Mouse (Mus musculus) stomach, postnatal 0 days (tissue): ENCODE measurements around the gene Tango6. TPM values are rescaled to one million over a fixed set of nuclear protein-coding genes. Genes with fewer than 3 reads are reported as not detected.
A peak's percentile ranks its signal among the peaks of the same experiment; 100 is the strongest.

Experiments
- ATAC-seq: fragments of 200-750 bp; cut with Nextera tagmentation; 2 replicates; pipeline ENCODE4 v1.8.0; 2017; ENCODE audit not compliant: low FRiP score, low TSS enrichment
- DNase-seq: peaks from one replicate; pipeline ENCODE4 v3.0.0-alpha.2; 2016; ENCODE audit warnings: low spot score
- H3K27ac ChIP-seq: fragments of 300-500 bp; sonication (generic); replicated peaks from 2 replicates; pipeline ENCODE4 v1.5.1; 2014; ENCODE audit warnings: mild to moderate bottlenecking, control low read depth
- H3K27me3 ChIP-seq: fragments of 300-500 bp; sonication (generic); 2 replicates; pipeline ENCODE4 v1.6.1; 2014; ENCODE audit warnings: low read length; ENCODE audit not compliant: control insufficient read depth, insufficient read depth
- H3K36me3 ChIP-seq: fragments of 300-500 bp; sonication (generic); 2 replicates; pipeline ENCODE4 v1.6.1; 2014; ENCODE audit warnings: low read length, mixed read lengths; ENCODE audit not compliant: control insufficient read depth, insufficient read depth
- H3K4me1 ChIP-seq: fragments of 300-500 bp; sonication (generic); replicated peaks from 2 replicates; pipeline ENCODE4 v1.6.1; 2014; ENCODE audit warnings: antibody characterized with exemption; ENCODE audit not compliant: control insufficient read depth, insufficient read depth
- H3K4me2 ChIP-seq: fragments of 300-500 bp; sonication (generic); replicated peaks from 2 replicates; pipeline ENCODE4 v1.6.1; 2014; ENCODE audit warnings: low read depth, mild to moderate bottlenecking, control low read depth, moderate library complexity
- H3K4me3 ChIP-seq: fragments of 300-500 bp; sonication (generic); 2 replicates; pipeline ENCODE4 v1.5.1; 2014; ENCODE audit warnings: low read depth, low read length, control low read depth
- H3K9ac ChIP-seq: fragments of 300-500 bp; sonication (generic); 2 replicates; pipeline ENCODE4 v1.6.1; 2014; ENCODE audit warnings: mild to moderate bottlenecking, low read length, control low read depth, mixed read lengths
- H3K9me3 ChIP-seq: fragments of 300-500 bp; sonication (generic); 2 replicates; pipeline ENCODE4 v1.6.1; 2016; ENCODE audit warnings: low read length; ENCODE audit not compliant: control insufficient read depth
- CTCF ChIP-seq: IDR thresholded peaks from 2 replicates; pipeline ENCODE4 v1.5.1; 2016; ENCODE audit warnings: antibody characterized with exemption, low read depth, mild to moderate bottlenecking, moderate library complexity
- EP300 ChIP-seq: optimal IDR thresholded peaks from 2 replicates; pipeline ENCODE3; 2016; ENCODE audit warnings: antibody characterized with exemption
- WGBS: fragments of 180-500 bp; shearing (Covaris S2); extraction: QIAGEN DNeasy Blood & Tissue Kit; methylation state at CpG from one replicate; pipeline ENCODE4 v1.1.7; 2014; 5-methylcytosine and 5-hydroxymethylcytosine counted together
- polyA plus RNA-seq: library from polyadenylated mRNA; unstranded; fragments of >200 nt; fragmentation: Nextera tagmentation; extraction: Ambion mirVana; gene quantifications from 2 replicates; pipeline ENCODE4 v1.2.1, GENCODE M21; 2015

Tango6 gene
- polyA plus RNA-seq, 1 experiment from 2014 or later, result 3.0 TPM

DNA sequence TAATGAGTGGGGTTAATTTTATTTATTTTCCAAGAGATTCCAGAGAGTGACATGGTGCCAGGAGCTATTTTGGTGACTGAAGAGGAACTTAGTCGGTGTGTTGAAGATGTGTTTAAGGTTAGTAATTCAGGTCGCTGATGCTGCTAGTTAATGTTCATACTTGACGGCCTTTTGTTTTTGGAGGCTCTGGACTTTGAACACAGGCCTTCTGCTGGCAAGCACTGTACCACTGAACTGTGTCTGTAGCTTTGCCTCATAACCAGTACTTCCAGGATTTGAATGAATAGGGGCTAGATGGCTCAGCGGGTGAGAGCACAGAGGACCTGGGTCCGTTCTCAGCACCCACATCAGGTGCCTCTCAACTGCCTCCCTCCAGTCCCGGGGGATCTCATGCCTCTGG lies 17.3 kb downstream of the Tango6 start:
- Histone ChIP-seq H3K27ac (no peak overlapping the region), H3K4me1 (no peaks in the 10 kb centered on the region), H3K36me3 (peaks cover 21% of the 10 kb centered on the region), H3K9ac (no peak overlapping the region), H3K9me3 (no peaks in the 10 kb centered on the region), H3K4me3 (no peak overlapping the region), H3K27me3 (no peaks in the 10 kb centered on the region), H3K4me2 (no peak overlapping the region)
- ATAC-seq (no peak), DNase-seq (no peak)
- 92% methylated on average over 6 of the region's 6 CpGs for WGBS
- TF ChIP-seq CTCF, result no peak
- TF ChIP-seq EP300, result no peak

DNA sequence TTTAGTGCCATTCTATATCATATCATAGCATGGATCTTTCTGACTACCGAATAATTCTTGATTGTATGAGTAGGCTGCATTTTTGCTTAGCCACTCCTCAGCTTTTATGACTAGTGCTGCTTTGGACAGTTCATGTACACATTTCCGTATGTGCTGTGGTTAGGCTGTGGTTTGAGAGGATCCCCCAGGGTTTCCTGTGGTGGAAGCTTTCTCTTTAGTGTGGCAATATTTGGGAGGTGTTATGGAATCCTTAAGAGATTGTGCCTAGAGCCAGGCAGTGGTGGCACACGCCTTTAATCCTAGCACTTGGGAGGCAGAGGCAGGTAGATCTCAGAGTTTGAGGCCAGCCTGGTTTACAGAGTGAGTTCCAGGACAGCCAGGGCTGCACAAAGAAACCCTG lies 18.5 kb downstream of the Tango6 start:
- TF ChIP-seq EP300 (no peak), CTCF (no peak)
- DNase-seq (no peak), ATAC-seq (no peak)

GRCm38 (mm10) chr8:106704199-106704900 lies 21.5 kb downstream of the Tango6 start:
- H3K4me3 ChIP-seq, result no peak overlapping the region

More for the DNA sequence above, 18.5 kb downstream of the Tango6 start:
- no peak overlapping the region for H3K4me3 ChIP-seq
- H3K4me2 ChIP-seq, result no peak overlapping the region
- no peak overlapping the region for H3K27ac ChIP-seq
- H3K9ac ChIP-seq, result no peak overlapping the region
- peaks cover 15% of the 10 kb centered on the region for H3K36me3 ChIP-seq
- WGBS, result 90% methylated on average over 3 of the region's 3 CpGs
- no peaks in the 10 kb centered on the region for H3K4me1 ChIP-seq
- no peaks in the 10 kb centered on the region for H3K27me3 ChIP-seq
- no peaks in the 10 kb centered on the region for H3K9me3 ChIP-seq

DNA sequence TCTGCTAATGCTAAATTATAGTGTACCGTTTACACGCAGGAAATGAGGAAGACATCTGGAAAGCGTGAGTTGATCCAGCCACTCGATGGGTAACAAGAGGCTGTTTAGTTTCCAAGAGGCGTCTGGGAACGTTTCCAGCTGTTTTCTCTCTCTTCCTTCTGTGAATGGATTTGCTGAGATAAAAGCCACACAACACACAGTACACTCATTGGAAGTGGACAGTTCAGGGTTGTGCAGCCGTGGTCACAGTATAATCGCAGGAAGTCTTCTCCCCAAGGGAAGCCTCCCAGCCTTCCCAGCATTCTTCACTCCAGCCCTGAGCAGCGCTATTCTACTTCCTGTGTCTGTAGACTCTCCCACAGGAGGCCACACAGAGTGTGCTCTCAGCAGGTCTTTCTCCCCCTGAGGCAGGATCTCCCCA lies 22.0 kb downstream of the Tango6 start:
- peaks cover 5% of the 10 kb centered on the region for H3K36me3 ChIP-seq
- H3K9me3 ChIP-seq, result no peaks in the 10 kb centered on the region
- WGBS, result 36% methylated on average over 9 of the region's 9 CpGs
- no peaks in the 10 kb centered on the region for H3K27me3 ChIP-seq
- no peaks in the 10 kb centered on the region for H3K4me1 ChIP-seq
- H3K27ac ChIP-seq, result peak overlapping the region; percentile 63
- no peak overlapping the region for H3K4me2 ChIP-seq
- DNase-seq (peak; percentile 21), ATAC-seq (peak; percentile 79)
- TF ChIP-seq EP300, result no peak
- TF ChIP-seq CTCF, result no peak
- no peak overlapping the region for H3K9ac ChIP-seq
- H3K4me3 ChIP-seq, result no peak overlapping the region

More at GRCm38 (mm10) chr8:106704199-106704900, 21.5 kb downstream of the Tango6 start:
- H3K27me3 ChIP-seq, result no peaks in the 10 kb centered on the region
- H3K27ac ChIP-seq, result peak overlapping the region; percentile 63
- 64% methylated on average over 9 of the region's 9 CpGs for WGBS
- TF ChIP-seq CTCF (no peak), EP300 (no peak)
- H3K4me1 ChIP-seq, result no peaks in the 10 kb centered on the region
- peaks cover 5% of the 10 kb centered on the region for H3K36me3 ChIP-seq
- no peaks in the 10 kb centered on the region for H3K9me3 ChIP-seq
- H3K4me2 ChIP-seq, result no peak overlapping the region
- ATAC-seq, result peak; percentile 30
- DNase-seq, result no peak
- H3K9ac ChIP-seq, result no peak overlapping the region

- Histone ChIP-seq H3K4me3 (no peak overlapping the region), H3K4me1 (no peaks in the 10 kb centered on the region), H3K27me3 (no peaks in the 10 kb centered on the region), H3K9ac (no peak overlapping the region), H3K9me3 (no peaks in the 10 kb centered on the region), H3K27ac (no peak overlapping the region), H3K36me3 (no peaks in the 10 kb centered on the region; the same call in 1 of the 2 replicates), H3K4me2 (no peak overlapping the region)
- no peak for DNase-seq
- WGBS, result 75% methylated on average over 6 of the region's 6 CpGs
- no peak for ATAC-seq
- no peak for TF ChIP-seq CTCF
- no peak for TF ChIP-seq EP300
Observed at GRCm38 (mm10) chr8:106706194-106706593, 23.3 kb downstream of the Tango6 start.

GRCm38 (mm10) chr8:106710002-106710401 lies 27.1 kb downstream of the Tango6 start:
- DNase-seq (no peak), ATAC-seq (no peak)
- Histone ChIP-seq H3K4me1 (no peaks in the 10 kb centered on the region), H3K4me2 (no peak overlapping the region), H3K4me3 (no peak overlapping the region), H3K9ac (no peak overlapping the region), H3K36me3 (no peaks in the 10 kb centered on the region), H3K9me3 (no peaks in the 10 kb centered on the region), H3K27ac (no peak overlapping the region), H3K27me3 (no peaks in the 10 kb centered on the region)
- TF ChIP-seq EP300 (no peak), CTCF (no peak)
- 93% methylated on average over 2 of the region's 2 CpGs for WGBS
